Mouse (Mus musculus): ENCODE results near the gene Mcfd2. TPM values are rescaled to one million over a fixed set of nuclear protein-coding genes. Genes with fewer than 3 reads are reported as not detected.

Mcfd2 gene
- 50.9 and 53.3 TPM in 2 replicates for polyA plus RNA-seq (2016; fragmentation: Nextera tagmentation; extraction: Ambion mirVana)

- H3K36me3 ChIP-seq (replicated peaks): peaks cover 15% of the 10 kb centered on the region
- H3K27ac ChIP-seq: peak within 1 kb of the TSS; percentile 46; the same call in 1 of the 2 replicates
- peaks cover 13% of the 10 kb centered on the region; the same call in 1 of the 2 replicates for H3K27me3 ChIP-seq
- H3K4me3 ChIP-seq (replicated peaks): peak within 1 kb of the TSS; percentile 85
- H3K9me3 ChIP-seq: no peaks in the 10 kb centered on the region
- H3K4me2 ChIP-seq: peak within 1 kb of the TSS; percentile 87
- H3K4me1 ChIP-seq: peaks cover 12% of the 10 kb centered on the region
- WGBS: under 1% methylated on average over 41 of the region's 41 CpGs
- peak within 1 kb of the TSS; percentile 89 for H3K9ac ChIP-seq
- ATAC-seq (ENCODE audit: low FRiP score): peak; percentile 92
Measured at GRCm38 (mm10) chr17:87265792-87266186, at the start of gene Mcfd2. Gene Mcfd2 (minus strand): TSS chr17:87265935.

GRCm38 (mm10) chr17:87315021-87315531, 49.3 kb upstream of the Mcfd2 start:
- ATAC-seq (ENCODE audit: low FRiP score): peak; percentile 69
- peaks cover 12% of the 10 kb centered on the region for H3K4me1 ChIP-seq
- H3K36me3 ChIP-seq (replicated peaks): no peaks in the 10 kb centered on the region
- H3K9me3 ChIP-seq: no peaks in the 10 kb centered on the region
- no peak overlapping the region for H3K27ac ChIP-seq
- no peak overlapping the region for H3K9ac ChIP-seq
- H3K4me2 ChIP-seq: peak overlapping the region; percentile 24; the same call in 1 of the 2 replicates
- no peak overlapping the region for H3K4me3 ChIP-seq (replicated peaks)
- no peaks in the 10 kb centered on the region for H3K27me3 ChIP-seq
- WGBS: 5% methylated on average over 9 of the region's 9 CpGs

GRCm38 (mm10) chr17:87314530-87314946, 48.8 kb upstream of the Mcfd2 start:
- no peaks in the 10 kb centered on the region for H3K9me3 ChIP-seq
- H3K27me3 ChIP-seq: no peaks in the 10 kb centered on the region
- peak; percentile 52; the same call in 1 of the 2 replicates for ATAC-seq (ENCODE audit: low FRiP score)
- H3K27ac ChIP-seq: no peak overlapping the region
- 0 out of 2 replicates have a peak overlapping the region, but pooled peaks have one; percentile 24 for H3K4me2 ChIP-seq
- 55% methylated on average over 5 of the region's 5 CpGs for WGBS
- H3K4me3 ChIP-seq (replicated peaks): no peak overlapping the region
- H3K4me1 ChIP-seq: peaks cover 12% of the 10 kb centered on the region
- no peaks in the 10 kb centered on the region for H3K36me3 ChIP-seq (replicated peaks)
- H3K9ac ChIP-seq: no peak overlapping the region

DNA sequence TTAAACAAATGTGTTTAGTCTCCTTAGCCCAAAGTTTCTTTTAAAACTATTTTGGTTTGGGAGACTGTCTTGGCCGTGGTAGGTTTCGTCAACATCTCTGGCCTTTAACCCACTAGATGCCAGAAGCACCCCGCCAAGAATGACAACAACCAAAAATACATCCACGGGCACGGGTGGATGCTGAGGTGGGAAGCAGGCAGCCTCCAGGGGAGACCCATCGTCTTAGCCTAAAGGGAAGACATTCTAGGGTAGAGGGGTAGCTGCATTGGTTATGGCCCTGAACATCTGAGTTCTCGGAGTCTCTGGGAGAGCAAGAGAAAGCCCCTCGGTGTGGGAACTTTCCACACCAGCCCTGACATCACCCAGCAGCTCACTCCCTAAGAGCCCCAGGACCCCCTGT, 48.4 kb upstream of the Mcfd2 start:
- H3K27ac ChIP-seq: no peak overlapping the region
- H3K4me2 ChIP-seq: no peak overlapping the region
- no peaks in the 10 kb centered on the region for H3K27me3 ChIP-seq
- H3K4me1 ChIP-seq: peaks cover 12% of the 10 kb centered on the region
- 88% methylated on average over 8 of the region's 8 CpGs for WGBS
- ATAC-seq (ENCODE audit: low FRiP score): no peak
- no peak overlapping the region for H3K9ac ChIP-seq
- H3K36me3 ChIP-seq (replicated peaks): no peaks in the 10 kb centered on the region
- H3K9me3 ChIP-seq: no peaks in the 10 kb centered on the region
- no peak overlapping the region for H3K4me3 ChIP-seq (replicated peaks)

- no peak overlapping the region for H3K27ac ChIP-seq
- H3K36me3 ChIP-seq (replicated peaks): no peaks in the 10 kb centered on the region
- no peaks in the 10 kb centered on the region for H3K9me3 ChIP-seq
- no peak overlapping the region for H3K4me3 ChIP-seq (replicated peaks)
- peaks cover 12% of the 10 kb centered on the region for H3K4me1 ChIP-seq
- no peak overlapping the region for H3K9ac ChIP-seq
- 65% methylated on average over 18 of the region's 18 CpGs for WGBS
- no peak overlapping the region for H3K4me2 ChIP-seq
- H3K27me3 ChIP-seq: no peaks in the 10 kb centered on the region
- ATAC-seq (ENCODE audit: low FRiP score): no peak
Measured at GRCm38 (mm10) chr17:87312924-87313870, 47.5 kb upstream of the Mcfd2 start.

DNA sequence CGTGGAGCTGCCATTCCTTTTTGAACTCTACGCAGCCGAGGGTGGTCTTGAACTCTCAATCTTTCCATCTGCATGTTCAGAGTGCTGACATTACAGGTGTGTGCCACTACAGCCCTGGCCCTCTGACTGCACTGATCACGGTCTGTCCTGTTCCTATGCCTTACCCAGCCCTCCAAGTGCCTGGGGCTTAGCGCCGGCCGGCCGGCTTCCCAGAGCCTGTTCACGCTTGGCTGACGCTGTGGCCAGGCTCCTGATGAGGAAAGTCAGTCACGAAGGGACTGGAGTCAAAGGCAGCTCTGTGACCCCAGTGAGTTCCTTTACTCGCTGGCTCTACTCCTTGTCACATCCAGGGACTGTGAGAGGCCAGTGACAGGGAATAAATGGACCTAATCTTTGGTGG, 46.6 kb upstream of the Mcfd2 start:
- Histone ChIP-seq H3K27ac (no peak overlapping the region), H3K27me3 (no peaks in the 10 kb centered on the region), H3K4me1 (peaks cover 10% of the 10 kb centered on the region), H3K36me3 (replicated peaks) (no peaks in the 10 kb centered on the region), H3K4me3 (replicated peaks) (no peak overlapping the region), H3K4me2 (no peak overlapping the region), H3K9me3 (no peaks in the 10 kb centered on the region), H3K9ac (no peak overlapping the region)
- 28% methylated on average over 12 of the region's 12 CpGs for WGBS
- no peak for ATAC-seq (ENCODE audit: low FRiP score)

- H3K27ac ChIP-seq: no peak overlapping the region
- no peaks in the 10 kb centered on the region for H3K27me3 ChIP-seq
- no peak for ATAC-seq (ENCODE audit: low FRiP score)
- no peak overlapping the region for H3K9ac ChIP-seq
- 88% methylated on average over 7 of the region's 7 CpGs for WGBS
- peaks cover 8% of the 10 kb centered on the region for H3K4me1 ChIP-seq
- no peak overlapping the region for H3K4me2 ChIP-seq
- no peaks in the 10 kb centered on the region for H3K36me3 ChIP-seq (replicated peaks)
- H3K9me3 ChIP-seq: no peaks in the 10 kb centered on the region
- no peak overlapping the region for H3K4me3 ChIP-seq (replicated peaks)
Measured at GRCm38 (mm10) chr17:87310497-87310896, 44.8 kb upstream of the Mcfd2 start.

DNA sequence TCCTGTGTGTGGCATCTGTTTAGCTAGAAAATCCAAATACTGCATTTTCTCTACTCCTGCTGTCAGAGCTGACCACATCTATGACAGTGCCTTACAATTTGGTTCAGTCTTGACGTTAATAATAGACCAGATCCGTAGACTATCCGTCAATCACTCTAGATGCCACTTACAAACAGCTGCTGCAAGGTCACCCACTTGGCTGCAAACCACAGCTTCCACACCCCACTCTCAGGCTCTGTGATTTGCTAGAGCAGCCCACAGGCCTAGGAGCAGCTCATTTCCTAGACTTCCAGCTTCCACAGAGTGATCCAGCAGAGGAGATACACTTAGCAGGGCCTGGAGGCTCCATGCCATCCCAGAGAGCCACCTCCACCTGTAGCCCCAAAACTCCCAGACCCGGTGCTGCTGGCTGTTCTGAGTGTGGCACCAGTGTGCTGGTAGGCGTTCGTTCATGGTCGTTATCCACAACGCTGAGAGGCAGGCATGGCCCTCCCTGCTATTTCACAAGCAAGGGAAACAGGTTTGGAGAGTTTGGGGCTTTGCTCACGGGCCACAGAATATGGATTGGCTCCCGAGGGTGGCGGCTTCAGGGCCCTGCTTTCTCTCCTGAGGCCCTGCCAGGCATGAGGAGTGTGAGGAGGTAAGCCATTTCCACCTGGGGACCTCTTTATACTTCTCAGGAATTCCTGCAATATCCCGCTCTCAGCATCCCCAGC, 43.5 kb upstream of the Mcfd2 start:
- WGBS: 81% methylated on average over 12 of the region's 12 CpGs
- Histone ChIP-seq H3K27me3 (no peaks in the 10 kb centered on the region), H3K27ac (no peak overlapping the region), H3K4me2 (no peak overlapping the region), H3K9me3 (no peaks in the 10 kb centered on the region), H3K36me3 (replicated peaks) (no peaks in the 10 kb centered on the region), H3K9ac (no peak overlapping the region), H3K4me1 (0 out of 2 replicates have a peak, but pooled peaks cover 4% of the 10 kb centered on the region), H3K4me3 (replicated peaks) (no peak overlapping the region)
- no peak for ATAC-seq (ENCODE audit: low FRiP score)

DNA sequence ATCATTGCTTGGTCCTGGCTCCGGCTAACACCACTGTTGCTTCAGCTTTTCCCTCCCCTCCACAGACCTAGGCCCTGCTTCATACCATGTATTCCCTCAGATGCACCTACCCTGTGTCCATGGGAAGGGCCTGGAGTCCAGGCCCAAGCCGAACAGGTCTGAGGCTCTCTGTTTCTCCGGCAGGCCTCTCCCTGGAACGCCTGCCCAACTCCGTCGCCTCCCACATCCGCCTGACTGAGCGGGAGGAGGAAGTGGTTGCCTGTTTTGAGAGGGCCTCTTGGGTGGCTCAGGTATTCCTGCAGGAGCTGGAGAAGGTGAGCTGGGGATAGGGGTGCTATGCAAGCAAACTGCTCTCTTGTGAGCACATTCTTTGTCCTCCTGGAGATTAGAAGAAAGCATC, 41.0 kb upstream of the Mcfd2 start:
- no peak for ATAC-seq (ENCODE audit: low FRiP score)
- Histone ChIP-seq H3K9ac (no peak overlapping the region), H3K4me1 (no peaks in the 10 kb centered on the region), H3K27me3 (no peaks in the 10 kb centered on the region), H3K36me3 (replicated peaks) (no peaks in the 10 kb centered on the region), H3K4me2 (no peak overlapping the region), H3K27ac (no peak overlapping the region), H3K4me3 (replicated peaks) (no peak overlapping the region), H3K9me3 (no peaks in the 10 kb centered on the region)
- WGBS: 86% methylated on average over 8 of the region's 8 CpGs

DNA sequence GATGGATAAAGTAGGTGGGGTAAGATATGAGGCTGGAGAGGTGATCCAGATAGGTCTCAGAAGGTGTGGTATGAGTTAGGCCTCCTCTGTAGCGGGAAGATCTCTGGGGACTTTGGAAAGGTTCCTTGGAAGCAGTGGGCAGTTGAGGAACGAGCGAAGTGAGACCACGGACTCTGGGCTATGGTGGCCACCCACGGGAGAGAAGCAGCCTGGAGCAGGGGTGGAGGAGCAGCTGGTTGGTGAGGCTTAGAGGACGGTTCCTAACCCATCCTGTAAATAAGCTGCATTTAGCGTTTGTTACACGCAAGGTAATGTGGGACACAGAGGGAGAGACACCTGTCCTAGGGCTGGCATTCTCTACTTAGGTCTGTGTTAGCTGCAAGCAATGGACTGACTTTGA, 39.3 kb upstream of the Mcfd2 start:
- no peaks in the 10 kb centered on the region for H3K9me3 ChIP-seq
- no peak for ATAC-seq (ENCODE audit: low FRiP score)
- H3K27ac ChIP-seq: no peak overlapping the region
- no peak overlapping the region for H3K4me3 ChIP-seq (replicated peaks)
- no peak overlapping the region for H3K9ac ChIP-seq
- H3K27me3 ChIP-seq: no peaks in the 10 kb centered on the region
- H3K4me1 ChIP-seq: no peaks in the 10 kb centered on the region
- H3K36me3 ChIP-seq (replicated peaks): no peaks in the 10 kb centered on the region
- WGBS: 90% methylated on average over 8 of the region's 8 CpGs
- H3K4me2 ChIP-seq: no peak overlapping the region

- Histone ChIP-seq H3K27me3 (no peaks in the 10 kb centered on the region), H3K27ac (no peak overlapping the region), H3K4me3 (replicated peaks) (no peak overlapping the region), H3K4me1 (no peaks in the 10 kb centered on the region), H3K9me3 (no peaks in the 10 kb centered on the region), H3K36me3 (replicated peaks) (no peaks in the 10 kb centered on the region), H3K4me2 (no peak overlapping the region), H3K9ac (no peak overlapping the region)
- 84% methylated on average over 11 of the region's 11 CpGs for WGBS
- no peak for ATAC-seq (ENCODE audit: low FRiP score)
Measured at GRCm38 (mm10) chr17:87304151-87304894, 38.6 kb upstream of the Mcfd2 start.
